Mouse (Mus musculus) midbrain, postnatal 0 days (tissue): ENCODE measurements around the gene Gmnn. TPM values are rescaled to one million over a fixed set of nuclear protein-coding genes. Genes with fewer than 3 reads are reported as not detected.

Experiments used
- ATAC-seq: fragments of 200-750 bp; cut with Nextera tagmentation; 2 replicates; pipeline ENCODE4 v1.8.0; 2017; ENCODE audit warnings: moderate number of reproducible peaks, mild to moderate bottlenecking, moderate TSS enrichment, moderate library complexity; ENCODE audit not compliant: low FRiP score
- DNase-seq: peaks from one replicate; pipeline ENCODE4 v3.0.0-alpha.2; 2015; ENCODE audit warnings: low spot score
- H3K27ac ChIP-seq: fragments of 300-500 bp; sonication (generic); 2 replicates; pipeline ENCODE4 v1.5.1; 2014; ENCODE audit warnings: low read depth, mild to moderate bottlenecking, low read length, mixed read lengths
- H3K27me3 ChIP-seq: fragments of 300-500 bp; sonication (generic); 2 replicates; pipeline ENCODE4 v1.6.1; 2014; ENCODE audit warnings: low read length, control low read depth, mixed read lengths; ENCODE audit not compliant: insufficient read depth
- H3K36me3 ChIP-seq: fragments of 300-500 bp; sonication (generic); 2 replicates; pipeline ENCODE4 v1.6.1; 2014; ENCODE audit warnings: low read length, control low read depth, mixed read lengths; ENCODE audit not compliant: insufficient read depth
- H3K4me1 ChIP-seq: fragments of 300-500 bp; sonication (generic); 2 replicates; pipeline ENCODE4 v1.6.1; 2014; ENCODE audit warnings: mild to moderate bottlenecking, control low read depth, antibody characterized with exemption, low read length, mixed read lengths; ENCODE audit not compliant: insufficient read depth
- H3K4me2 ChIP-seq: fragments of 300-500 bp; sonication (generic); 2 replicates; pipeline ENCODE4 v1.6.1; 2014; ENCODE audit warnings: low read depth, mild to moderate bottlenecking, low read length, mixed read lengths; ENCODE audit not compliant: poor library complexity, severe bottlenecking
- H3K4me3 ChIP-seq: fragments of 300-500 bp; sonication (generic); 2 replicates; pipeline ENCODE4 v1.5.1; 2014; ENCODE audit warnings: low read depth, mild to moderate bottlenecking, low read length, moderate library complexity
- H3K9ac ChIP-seq: fragments of 300-500 bp; sonication (generic); replicated peaks from 2 replicates; pipeline ENCODE4 v1.6.1; 2014; ENCODE audit warnings: mild to moderate bottlenecking, low read length, moderate library complexity, mixed read lengths; ENCODE audit not compliant: poor library complexity, severe bottlenecking
- H3K9me3 ChIP-seq: fragments of 300-500 bp; sonication (generic); 2 replicates; pipeline ENCODE4 v1.6.1; 2016; ENCODE audit warnings: low read length, control low read depth
- CTCF ChIP-seq: IDR thresholded peaks from 2 replicates; pipeline ENCODE4 v1.5.1; 2016; ENCODE audit warnings: antibody characterized with exemption, mild to moderate bottlenecking
- WGBS: fragments of 180-500 bp; shearing (Covaris S2); extraction: QIAGEN DNeasy Blood & Tissue Kit; methylation state at CpG from one replicate; pipeline ENCODE4 v1.1.7; 2014; 5-methylcytosine and 5-hydroxymethylcytosine counted together
- polyA plus RNA-seq: library from polyadenylated mRNA; unstranded; fragments of >200 nt; fragmentation: Nextera tagmentation; extraction: Ambion mirVana; gene quantifications from 2 replicates; pipeline ENCODE4 v1.2.1, GENCODE M21; 2015
- total RNA-seq: library from RNA; depleted of rRNA; stranded (reverse); fragments of >200 nt; gene quantifications from 2 replicates; pipeline ENCODE4 v1.2.3, GENCODE M21; 2014

Gmnn gene
- total and polyA plus RNA-seq, 2 experiments from 2014 or later: 9.4 to 10.2 TPM

DNA sequence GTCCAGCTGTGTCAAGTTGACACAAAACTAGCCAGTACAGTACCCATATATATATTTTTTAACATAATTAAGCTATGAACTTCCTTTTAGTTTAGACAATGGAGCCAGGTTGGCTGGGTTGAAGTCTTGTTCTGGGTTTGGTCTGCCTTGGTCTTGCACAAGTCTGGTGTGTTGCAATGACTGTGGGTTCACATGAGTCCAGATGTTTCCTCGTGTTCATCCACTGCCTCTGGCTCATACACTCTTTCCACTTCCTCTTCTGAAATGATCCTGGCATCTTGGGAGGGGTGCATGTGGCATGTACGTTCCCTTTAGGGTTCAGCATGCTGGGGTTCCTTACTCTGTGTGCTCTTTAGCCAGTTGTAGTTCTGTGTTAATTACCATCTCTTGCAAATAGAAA is 29.6 kb upstream of the Gmnn start:
- Histone ChIP-seq H3K9ac (no peak overlapping the region), H3K4me2 (no peak overlapping the region), H3K27me3 (no peaks in the 10 kb centered on the region), H3K4me3 (no peak overlapping the region), H3K27ac (no peak overlapping the region), H3K36me3 (no peaks in the 10 kb centered on the region), H3K4me1 (no peaks in the 10 kb centered on the region), H3K9me3 (no peaks in the 10 kb centered on the region)
- no peak for ATAC-seq
- no peak for DNase-seq
- no peak for TF ChIP-seq CTCF
- 68% methylated on average over 2 of the region's 2 CpGs for WGBS

DNA sequence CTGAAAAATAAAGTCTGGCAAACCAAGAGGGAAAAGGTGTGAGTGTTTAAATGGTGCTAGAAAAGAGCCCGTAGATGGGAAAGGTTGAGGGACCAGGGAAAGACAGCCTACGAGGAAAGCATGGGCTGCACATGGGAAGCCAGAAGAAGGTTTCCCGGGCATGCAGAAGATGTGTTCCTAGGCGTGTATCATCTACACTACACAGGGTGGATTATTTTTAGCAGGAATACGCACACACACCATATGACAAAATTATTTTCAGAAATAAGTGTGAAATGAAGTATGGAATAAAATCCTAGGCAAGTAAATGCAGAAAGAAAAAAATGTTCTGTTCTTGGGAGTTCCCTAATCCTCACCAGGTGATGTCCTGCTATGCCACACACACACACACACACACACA is 25.8 kb upstream of the Gmnn start:
- Histone ChIP-seq H3K9ac (no peak overlapping the region), H3K27ac (no peak overlapping the region), H3K9me3 (no peaks in the 10 kb centered on the region), H3K4me3 (no peak overlapping the region), H3K27me3 (no peaks in the 10 kb centered on the region), H3K4me2 (no peak overlapping the region), H3K36me3 (no peaks in the 10 kb centered on the region), H3K4me1 (no peaks in the 10 kb centered on the region)
- DNase-seq: no peak
- TF ChIP-seq CTCF: no peak
- ATAC-seq: no peak
- 92% methylated on average over 5 of the region's 5 CpGs for WGBS

DNA sequence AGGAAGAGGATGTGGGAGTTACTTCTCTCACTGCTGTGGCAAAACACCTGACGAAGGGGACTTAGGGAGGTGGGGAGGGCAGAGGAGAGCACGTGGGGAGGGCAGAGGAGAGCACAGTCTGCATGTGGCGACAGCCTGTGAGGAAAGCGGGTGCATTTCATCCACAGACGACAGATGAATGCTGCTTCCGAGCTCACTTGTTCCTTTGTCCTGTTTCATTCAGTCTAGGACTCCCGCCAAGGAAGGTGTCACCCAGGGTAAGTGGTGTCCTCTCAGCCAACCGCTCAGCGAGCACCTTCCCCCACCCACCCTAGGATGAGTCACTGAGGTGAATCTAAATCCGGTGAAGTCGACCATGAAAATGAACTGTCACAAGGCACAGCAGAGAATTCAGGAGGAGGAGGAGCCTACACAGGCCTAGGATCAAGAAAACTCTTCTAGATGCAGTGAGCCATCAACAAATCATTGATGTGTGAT is 24.3 kb upstream of the Gmnn start:
- H3K27me3 ChIP-seq: no peaks in the 10 kb centered on the region
- no peak overlapping the region for H3K4me2 ChIP-seq
- no peak overlapping the region for H3K4me3 ChIP-seq
- DNase-seq (peak; percentile 38), ATAC-seq (no peak)
- no peaks in the 10 kb centered on the region for H3K36me3 ChIP-seq
- no peaks in the 10 kb centered on the region for H3K4me1 ChIP-seq
- H3K27ac ChIP-seq: no peak overlapping the region
- no peak for TF ChIP-seq CTCF
- 39% methylated on average over 11 of the region's 11 CpGs for WGBS
- no peaks in the 10 kb centered on the region for H3K9me3 ChIP-seq
- H3K9ac ChIP-seq: no peak overlapping the region

DNA sequence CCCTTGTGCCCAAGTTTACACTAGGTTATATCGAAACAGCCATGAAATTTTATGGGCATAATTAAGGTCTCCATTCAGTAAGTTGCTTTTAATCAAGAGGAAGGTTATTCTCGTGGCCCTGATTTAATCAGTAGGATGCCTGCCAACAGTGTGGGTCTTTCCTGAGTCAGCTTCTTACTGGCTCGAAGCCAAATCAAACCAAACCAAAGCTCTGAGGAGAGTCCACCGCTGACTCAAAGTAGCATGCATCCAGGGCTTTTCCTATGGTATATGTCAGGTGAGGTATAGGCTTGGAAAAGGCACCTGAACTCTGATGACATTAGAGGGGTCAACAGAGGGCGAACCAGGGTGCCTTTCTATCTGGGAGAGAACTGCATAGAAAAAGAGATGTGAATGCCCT is 20.2 kb upstream of the Gmnn start:
- Histone ChIP-seq H3K27ac (no peak overlapping the region), H3K9ac (no peak overlapping the region), H3K4me1 (no peaks in the 10 kb centered on the region), H3K9me3 (no peaks in the 10 kb centered on the region), H3K27me3 (no peaks in the 10 kb centered on the region), H3K4me3 (no peak overlapping the region), H3K4me2 (no peak overlapping the region), H3K36me3 (no peaks in the 10 kb centered on the region)
- TF ChIP-seq CTCF: no peak
- ATAC-seq (no peak), DNase-seq (peak; percentile 43)
- 61% methylated on average over 5 of the region's 5 CpGs for WGBS

DNA sequence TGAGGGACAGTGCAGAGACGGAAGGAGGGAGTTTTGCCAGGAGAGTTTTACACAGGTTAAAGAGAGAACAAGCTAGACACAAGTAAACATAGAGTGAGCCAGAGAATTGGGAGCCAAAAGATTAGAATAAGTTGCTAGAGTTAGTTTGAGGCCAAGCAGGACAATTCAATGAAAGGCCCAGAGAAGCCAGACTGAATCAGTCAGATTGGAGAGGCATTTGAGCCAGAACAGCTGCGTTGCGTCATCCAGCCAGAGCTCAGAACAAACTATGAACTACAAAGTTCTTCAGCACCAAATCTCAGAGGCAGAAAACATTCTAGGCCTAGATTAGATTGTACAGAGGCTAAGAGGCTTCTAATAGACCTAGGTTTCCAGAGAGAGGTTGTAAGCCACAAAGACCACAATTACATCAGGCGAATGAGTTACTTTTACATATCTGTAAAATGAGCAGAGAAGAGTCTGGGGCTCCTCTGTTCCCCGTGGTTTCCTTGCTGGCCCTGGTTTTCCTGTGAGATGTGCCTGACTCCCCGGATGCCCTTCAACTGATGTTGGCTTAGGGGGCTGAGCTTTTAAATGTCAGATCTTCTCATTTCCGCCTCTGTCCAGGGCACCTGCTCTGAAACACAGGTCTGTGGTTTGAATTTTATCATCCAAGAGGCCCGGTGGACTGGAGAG is 17.1 kb upstream of the Gmnn start:
- ATAC-seq (no peak), DNase-seq (no peak)
- 89% methylated on average over 8 of the region's 8 CpGs for WGBS
- Histone ChIP-seq H3K9ac (no peak overlapping the region), H3K4me3 (no peak overlapping the region), H3K9me3 (no peaks in the 10 kb centered on the region), H3K4me2 (no peak overlapping the region), H3K4me1 (no peaks in the 10 kb centered on the region), H3K36me3 (no peaks in the 10 kb centered on the region), H3K27me3 (no peaks in the 10 kb centered on the region), H3K27ac (no peak overlapping the region)
- no peak for TF ChIP-seq CTCF

DNA sequence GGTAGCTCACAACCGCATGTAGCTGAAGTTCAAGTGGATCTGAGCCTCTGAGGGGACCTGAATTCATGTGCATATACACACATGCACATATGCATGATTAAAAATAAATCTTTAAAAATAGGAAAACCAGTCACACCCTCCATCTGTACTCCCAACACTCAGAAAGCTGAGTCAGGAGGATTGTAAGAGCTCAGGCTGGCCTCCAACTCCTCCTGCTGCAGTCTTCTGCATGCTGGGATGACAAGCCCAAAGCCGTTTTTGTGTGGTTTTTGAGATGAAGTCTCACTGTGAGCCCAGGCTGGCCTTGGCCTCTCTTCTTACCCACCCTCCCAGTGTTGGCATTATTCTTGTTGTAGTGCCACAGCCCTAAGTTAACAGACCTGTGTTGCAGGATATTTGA is 16.3 kb upstream of the Gmnn start:
- H3K9me3 ChIP-seq: no peaks in the 10 kb centered on the region
- H3K36me3 ChIP-seq: no peaks in the 10 kb centered on the region
- no peak for TF ChIP-seq CTCF
- H3K4me1 ChIP-seq: no peaks in the 10 kb centered on the region
- no peak overlapping the region for H3K9ac ChIP-seq
- H3K27me3 ChIP-seq: no peaks in the 10 kb centered on the region
- H3K4me2 ChIP-seq: no peak overlapping the region
- WGBS: 77% methylated on average over 2 of the region's 2 CpGs
- no peak for DNase-seq
- no peak overlapping the region for H3K27ac ChIP-seq
- H3K4me3 ChIP-seq: no peak overlapping the region
- no peak for ATAC-seq
